Mouse (Mus musculus) lung, postnatal 0 days (tissue): ENCODE data around the gene Sod1. TPM values are rescaled to one million over a fixed set of nuclear protein-coding genes. Genes with fewer than 3 reads are reported as not detected.
"Not testable (repeated sequence)": the region's sequence is repeated elsewhere in the genome, so short reads cannot be mapped to it uniquely, and the experiment has no call there.

Experiments
- ATAC-seq: fragments of 200-750 bp; cut with Nextera tagmentation; 2 replicates; pipeline ENCODE4 v1.8.0; 2017; ENCODE audit warnings: moderate library complexity
- DNase-seq: peaks from one replicate; pipeline ENCODE4 v3.0.0-alpha.2; 2016; ENCODE audit warnings: low spot score
- H3K27ac ChIP-seq: fragments of 300-500 bp; sonication (generic); 2 replicates; pipeline ENCODE4 v1.5.1; 2014; ENCODE audit warnings: antibody characterized with exemption, mild to moderate bottlenecking, low read length, mixed read lengths
- H3K27me3 ChIP-seq: fragments of 300-500 bp; sonication (generic); replicated peaks from 2 replicates; pipeline ENCODE4 v1.6.1; 2014; ENCODE audit warnings: low read length, mixed read lengths; ENCODE audit not compliant: insufficient read depth
- H3K36me3 ChIP-seq: fragments of 300-500 bp; sonication (generic); 2 replicates; pipeline ENCODE4 v1.6.1; 2014; ENCODE audit warnings: low read length, mixed read lengths; ENCODE audit not compliant: insufficient read depth
- H3K4me1 ChIP-seq: fragments of 300-500 bp; sonication (generic); 2 replicates; pipeline ENCODE4 v1.6.1; 2014; ENCODE audit warnings: antibody characterized with exemption, low read depth, low read length, mixed read lengths; ENCODE audit not compliant: insufficient read depth
- H3K4me2 ChIP-seq: fragments of 300-500 bp; sonication (generic); replicated peaks from 2 replicates; pipeline ENCODE4 v1.6.1; 2014; ENCODE audit warnings: low read depth, mild to moderate bottlenecking, low read length, moderate library complexity, mixed read lengths
- H3K4me3 ChIP-seq: fragments of 300-500 bp; sonication (generic); 2 replicates; pipeline ENCODE4 v1.5.1; 2014; ENCODE audit warnings: low read depth, low read length
- H3K9ac ChIP-seq: fragments of 300-500 bp; sonication (generic); replicated peaks from 2 replicates; pipeline ENCODE4 v1.6.1; 2014; ENCODE audit warnings: low read depth, mild to moderate bottlenecking
- H3K9me3 ChIP-seq: fragments of 300-500 bp; sonication (generic); 2 replicates; pipeline ENCODE4 v1.6.1; 2016; ENCODE audit warnings: low read length, mixed read lengths
- CTCF ChIP-seq: IDR thresholded peaks from 2 replicates; pipeline ENCODE4 v1.5.1; 2016; ENCODE audit warnings: antibody characterized with exemption, mild to moderate bottlenecking
- EP300 ChIP-seq: IDR thresholded peaks from 2 replicates; pipeline ENCODE4 v1.6.1; 2016; ENCODE audit warnings: antibody characterized with exemption, mild to moderate bottlenecking, control low read depth
- WGBS: fragments of 180-500 bp; shearing (Covaris S2); extraction: QIAGEN DNeasy Blood & Tissue Kit; methylation state at CpG from one replicate; pipeline ENCODE4 v1.1.7; 2014; 5-methylcytosine and 5-hydroxymethylcytosine counted together
- polyA plus RNA-seq: library from polyadenylated mRNA; unstranded; fragments of >200 nt; fragmentation: Nextera tagmentation; extraction: Ambion mirVana; gene quantifications from 2 replicates; pipeline ENCODE4 v1.2.1, GENCODE M21; 2015

Gene Sod1
- polyA plus RNA-seq, 1 experiment from 2014 or later, result 1,843 TPM

- TF ChIP-seq EP300 (no peak), CTCF (no peak)
- Histone ChIP-seq H3K36me3 (no peaks in the 10 kb centered on the region), H3K4me3 (no peak overlapping the region), H3K4me2 (no peak overlapping the region), H3K9ac (no peak overlapping the region), H3K9me3 (no peaks in the 10 kb centered on the region), H3K27me3 (no peaks in the 10 kb centered on the region), H3K27ac (0 out of 2 replicates have a peak overlapping the region, but pooled peaks have one; percentile 32), H3K4me1 (peaks cover 2% of the 10 kb centered on the region; the same call in 1 of the 2 replicates)
- DNase-seq (no peak), ATAC-seq (no peak)
- WGBS, result 49% methylated on average over 2 of the region's 2 CpGs
Measured at GRCm38 (mm10) chr16:90216414-90216813, 4.1 kb upstream of the Sod1 start.

- H3K36me3 ChIP-seq, result no peaks in the 10 kb centered on the region
- no peak overlapping the region for H3K4me3 ChIP-seq
- peak; percentile 47 for ATAC-seq
- TF ChIP-seq CTCF (no peak), EP300 (no peak; the same call in 1 of the 2 replicates)
- no peak overlapping the region for H3K9ac ChIP-seq
- no peak overlapping the region for H3K4me2 ChIP-seq
- peak; percentile 87 for DNase-seq
- no peaks in the 10 kb centered on the region for H3K9me3 ChIP-seq
- peak overlapping the region; percentile 66 for H3K27ac ChIP-seq
- H3K27me3 ChIP-seq, result no peaks in the 10 kb centered on the region
- peaks cover 3% of the 10 kb centered on the region; the same call in 1 of the 2 replicates for H3K4me1 ChIP-seq
- WGBS, result 18% methylated on average over 3 of the region's 3 CpGs
Measured at GRCm38 (mm10) chr16:90217356-90217755, 3.2 kb upstream of the Sod1 start.

- no peak overlapping the region for H3K4me3 ChIP-seq
- H3K36me3 ChIP-seq, result no peaks in the 10 kb centered on the region
- WGBS, result 61% methylated on average over 4 of the region's 4 CpGs
- TF ChIP-seq EP300, result no peak
- TF ChIP-seq CTCF, result no peak
- peak; percentile 22 for ATAC-seq
- no peak overlapping the region for H3K9ac ChIP-seq
- H3K4me2 ChIP-seq, result no peak overlapping the region
- H3K27me3 ChIP-seq, result no peaks in the 10 kb centered on the region
- peak; percentile 57 for DNase-seq
- no peaks in the 10 kb centered on the region for H3K9me3 ChIP-seq
- peak overlapping the region; percentile 52; the same call in 1 of the 2 replicates for H3K27ac ChIP-seq
- peaks cover 5% of the 10 kb centered on the region; the same call in 1 of the 2 replicates for H3K4me1 ChIP-seq
Measured at GRCm38 (mm10) chr16:90217926-90218325, 2.6 kb upstream of the Sod1 start.

- H3K4me3 ChIP-seq, H3K9me3 ChIP-seq, H3K27me3 ChIP-seq, H3K4me1 ChIP-seq, H3K36me3 ChIP-seq, H3K4me2 ChIP-seq, ATAC-seq, H3K9ac ChIP-seq, H3K27ac ChIP-seq, DNase-seq: not testable (repeated sequence)
- WGBS, result 67% methylated on average over 4 of the region's 4 CpGs
Measured at GRCm38 (mm10) chr16:90219445-90219844, 1.1 kb upstream of the Sod1 start.

GRCm38 (mm10) chr16:90220892-90221431, 408 bp downstream of the Sod1 start:
- Histone ChIP-seq H3K9me3 (no peaks in the 10 kb centered on the region), H3K27ac (peak overlapping the region; percentile 95), H3K4me3 (peak overlapping the region; percentile 96), H3K27me3 (no peaks in the 10 kb centered on the region), H3K4me1 (peaks cover 5% of the 10 kb centered on the region), H3K9ac (peak overlapping the region; percentile 96), H3K36me3 (peaks cover 7% of the 10 kb centered on the region; the same call in 1 of the 2 replicates), H3K4me2 (peak overlapping the region; percentile 79)
- TF ChIP-seq EP300 (no peak), CTCF (no peak)
- ATAC-seq (peak; percentile 80), DNase-seq (peak; percentile 78)
- WGBS, result under 1% methylated on average over 30 of the region's 52 CpGs

- Histone ChIP-seq H3K36me3 (peaks cover 7% of the 10 kb centered on the region; the same call in 1 of the 2 replicates), H3K4me2 (peak overlapping the region; percentile 79), H3K9ac (peak overlapping the region; percentile 96), H3K4me1 (peaks cover 5% of the 10 kb centered on the region), H3K9me3 (no peaks in the 10 kb centered on the region), H3K4me3 (peak overlapping the region; percentile 96), H3K27ac (peak overlapping the region; percentile 95), H3K27me3 (no peaks in the 10 kb centered on the region)
- under 1% methylated on average over 20 of the region's 20 CpGs for WGBS
- DNase-seq (peak; percentile 40), ATAC-seq (no peak)
- TF ChIP-seq CTCF, result no peak
- TF ChIP-seq EP300, result no peak
Measured at GRCm38 (mm10) chr16:90221441-90222070, 1.0 kb downstream of the Sod1 start.
